Mouse (Mus musculus): Measurements from ENCODE around the gene Myod1.

Myod1 gene

GRCm38 (mm10) chr7:46415818-46416425, 39.6 kb downstream of the Myod1 start:
- in situ Hi-C loops (cut with MboI, MseI) = no loop called here

GRCm38 (mm10) chr7:46417467-46417866, 41.2 kb downstream of the Myod1 start:
- in situ Hi-C loops (cut with MboI, MseI) = no loop called here

DNA sequence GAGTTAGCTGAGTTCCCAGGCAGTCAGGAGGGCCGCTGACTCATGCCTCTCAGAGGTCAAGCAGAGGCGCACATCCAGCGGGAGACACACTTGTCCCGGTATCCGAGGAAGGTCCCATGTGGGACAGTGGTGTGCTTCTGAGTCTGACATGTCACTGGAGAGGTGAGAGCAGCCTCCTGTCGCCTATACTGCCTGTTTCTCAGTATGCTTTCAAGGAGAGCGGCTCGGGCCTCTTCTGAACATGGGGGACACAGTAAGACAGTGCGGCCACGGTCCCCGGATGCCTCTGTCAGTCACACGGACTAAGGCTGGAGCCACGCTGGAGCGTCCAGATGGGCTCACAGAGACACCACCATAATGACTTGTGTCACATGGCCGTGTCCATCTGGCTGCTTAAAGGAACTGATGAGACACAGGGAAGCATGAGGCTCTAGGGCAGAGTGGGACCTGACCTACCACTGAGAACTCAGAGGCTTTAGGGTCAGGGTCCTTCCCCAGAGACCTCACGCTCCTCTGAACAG, 41.9 kb downstream of the Myod1 start:
- in situ Hi-C loops (cut with MboI, MseI) = no loop called here

DNA sequence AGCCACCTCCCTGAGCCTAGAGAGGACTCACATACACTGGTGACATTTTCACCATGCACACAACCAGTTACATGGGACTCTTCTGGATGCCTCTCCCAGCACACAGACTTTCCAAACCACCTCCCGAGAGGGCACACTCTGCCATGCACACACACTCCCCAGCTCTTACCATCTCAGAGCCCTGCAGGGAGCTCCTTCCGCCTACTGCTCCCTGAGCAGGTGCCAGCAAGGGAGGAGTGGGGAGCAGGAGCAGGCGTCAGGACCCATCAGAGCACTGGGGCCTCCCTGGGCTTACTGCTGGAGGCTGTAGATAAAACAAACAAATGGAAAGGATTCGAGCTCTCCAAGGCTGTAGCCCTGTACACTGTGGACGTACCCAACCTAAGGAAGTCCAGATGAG, 45.3 kb downstream of the Myod1 start:
- in situ Hi-C loops (cut with MboI, MseI) = loop anchor here (10.0 kb wide), 1 partner anchor 457 kb away; no protein-coding TSS in a partner anchor

DNA sequence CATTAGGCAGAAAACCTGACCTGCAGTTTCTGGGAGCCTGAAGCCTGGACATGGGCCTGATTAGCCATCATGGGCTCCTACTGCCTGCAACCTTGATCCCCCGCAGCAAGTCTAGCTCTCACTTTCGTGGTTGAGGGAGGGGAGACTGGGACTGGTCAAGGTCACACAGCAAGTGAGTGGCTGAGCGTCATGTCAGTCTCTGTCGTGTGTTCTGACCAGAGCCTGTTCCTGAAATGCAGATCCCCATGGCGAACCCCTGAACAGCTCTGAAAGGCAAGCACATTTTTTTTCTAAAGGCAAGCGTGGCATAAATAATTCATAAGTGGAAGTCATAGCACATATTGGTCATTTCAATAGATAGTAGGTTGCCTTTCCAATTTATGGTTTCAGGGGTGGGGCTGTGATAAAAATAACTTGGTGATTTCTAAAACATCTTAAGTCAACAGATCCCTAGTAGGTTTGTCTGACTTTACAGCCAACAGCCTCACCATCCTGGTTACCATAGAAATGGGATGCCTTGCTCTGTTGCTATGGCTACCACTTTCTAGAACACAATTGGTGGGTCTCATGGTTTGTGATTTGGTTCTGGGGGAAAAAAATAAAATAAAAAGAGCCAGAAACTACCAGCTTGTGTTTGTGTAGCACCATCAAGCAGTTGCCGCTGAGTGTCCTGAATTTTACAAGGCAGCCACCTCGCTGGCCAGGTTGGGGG, 45.9 kb downstream of the Myod1 start:
- in situ Hi-C loops (cut with MboI, MseI) = loop anchor here (10.0 kb wide), 1 partner anchor 457 kb away; no protein-coding TSS in a partner anchor

DNA sequence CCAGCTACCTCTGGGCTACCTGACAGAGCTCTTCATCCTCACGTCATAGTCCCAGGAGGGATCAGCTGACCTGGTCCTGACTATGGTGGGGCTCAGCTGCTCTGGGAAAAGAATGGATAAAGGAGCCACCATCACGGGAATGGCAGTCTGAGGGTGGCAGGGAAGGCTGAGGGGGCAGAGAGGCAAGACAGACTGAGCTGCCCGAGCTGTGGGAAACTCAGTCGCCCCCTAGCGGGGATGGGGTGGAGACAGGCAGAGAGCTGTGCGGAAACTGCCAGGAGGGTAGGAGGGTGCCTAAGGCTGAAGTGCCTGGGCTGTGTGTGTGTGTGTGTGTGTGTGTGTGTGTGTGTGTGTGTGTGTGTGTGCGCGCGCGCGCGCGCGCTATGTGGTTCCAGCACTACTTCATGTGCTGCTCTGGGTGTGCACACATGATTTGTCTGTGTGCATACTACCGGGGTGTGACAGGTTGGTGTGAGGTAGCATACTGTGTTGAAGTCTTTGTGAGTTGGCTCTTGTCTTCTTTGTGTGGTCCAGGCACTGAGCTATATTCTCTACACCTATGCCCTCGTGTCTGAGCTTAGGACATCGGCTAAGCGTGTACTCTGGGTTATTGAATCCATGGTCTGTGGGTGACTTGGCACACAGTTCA, 46.6 kb downstream of the Myod1 start:
- in situ Hi-C loops (cut with MboI, MseI) = loop anchor here (10.0 kb wide), 1 partner anchor 458 kb away; no protein-coding TSS in a partner anchor

DNA sequence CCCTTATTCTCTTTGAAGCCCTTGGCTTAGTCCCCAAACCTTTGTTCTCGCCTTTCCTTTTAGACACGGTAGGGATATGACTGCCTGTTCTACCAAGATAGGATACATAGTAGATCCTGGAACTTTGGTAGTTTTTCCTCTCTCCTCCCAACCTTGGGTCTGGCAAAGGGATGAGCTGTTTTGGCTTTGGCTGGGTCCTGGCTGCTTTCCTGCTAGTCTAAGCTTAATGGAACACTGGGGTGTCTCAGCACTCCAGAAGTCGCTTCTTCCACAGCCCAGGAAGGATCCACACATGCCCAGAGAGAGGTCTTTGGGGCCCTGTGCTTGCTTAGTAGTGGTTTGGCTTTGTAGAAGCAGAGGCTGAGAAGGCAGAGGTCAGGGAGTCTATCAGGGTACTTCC, 47.7 kb downstream of the Myod1 start:
- in situ Hi-C loops (cut with MboI, MseI) = loop anchor here (10.0 kb wide), 1 partner anchor 459 kb away; no protein-coding TSS in a partner anchor

DNA sequence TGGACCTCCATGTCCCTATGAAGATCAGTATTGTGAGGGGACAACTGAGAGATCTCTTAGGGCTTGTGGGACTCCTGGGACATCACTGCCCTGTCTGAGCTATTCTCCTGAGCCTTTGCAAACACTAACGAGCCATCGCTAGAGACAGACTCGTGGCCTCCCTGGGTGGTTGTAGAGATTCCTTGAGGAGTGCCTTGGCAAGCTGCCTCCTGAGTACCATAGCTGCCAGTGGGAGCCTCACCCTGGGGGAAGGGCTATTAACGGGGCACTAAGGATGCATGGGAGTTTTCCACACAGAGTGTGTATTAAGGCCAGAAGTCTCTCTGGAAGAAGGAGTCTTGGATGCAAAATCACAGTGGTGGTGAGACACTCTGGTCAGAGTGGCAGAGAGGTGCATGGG, 48.7 kb downstream of the Myod1 start:
- in situ Hi-C loops (cut with MboI, MseI) = loop anchor here (10.0 kb wide), 1 partner anchor 460 kb away; no protein-coding TSS in a partner anchor
